Mouse (Mus musculus) naive thymus-derived CD4-positive, alpha-beta T cell, adult 2 months (primary cell): ENCODE results near the gene Gm4846.
"Not testable (repeated sequence)": the region's sequence is repeated elsewhere in the genome, so short reads cannot be mapped to it uniquely, and the experiment has no call there.

Source experiments
- DNase-seq: peaks from one replicate; pipeline ENCODE4 v3.0.0-alpha.2; 2011; ENCODE audit warnings: low read depth

The Gm4846 gene

DNA sequence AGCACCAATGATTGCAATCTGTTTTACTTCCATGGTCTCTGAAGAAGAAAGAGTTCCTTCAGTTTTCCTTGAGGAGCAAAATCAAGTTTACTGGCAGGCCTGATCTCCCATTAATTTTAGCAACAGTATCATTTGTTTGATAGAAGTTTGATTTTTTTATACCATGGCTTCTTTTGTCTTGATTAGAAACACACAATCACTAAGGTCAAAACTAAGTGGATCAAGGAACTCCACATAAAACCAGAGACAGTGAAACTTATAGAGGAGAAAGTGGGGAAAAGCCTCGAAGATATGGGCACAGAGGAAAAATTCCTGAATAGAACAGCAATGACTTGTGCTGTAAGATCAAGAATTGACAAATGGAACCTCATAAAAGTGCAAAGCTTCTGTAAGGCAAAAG lies at the start of gene Gm4846:
Gene Gm4846, minus strand, starts transcription at position 101 of the 400 bp plus-strand sequence.
- DNase-seq, result not testable (repeated sequence)

DNA sequence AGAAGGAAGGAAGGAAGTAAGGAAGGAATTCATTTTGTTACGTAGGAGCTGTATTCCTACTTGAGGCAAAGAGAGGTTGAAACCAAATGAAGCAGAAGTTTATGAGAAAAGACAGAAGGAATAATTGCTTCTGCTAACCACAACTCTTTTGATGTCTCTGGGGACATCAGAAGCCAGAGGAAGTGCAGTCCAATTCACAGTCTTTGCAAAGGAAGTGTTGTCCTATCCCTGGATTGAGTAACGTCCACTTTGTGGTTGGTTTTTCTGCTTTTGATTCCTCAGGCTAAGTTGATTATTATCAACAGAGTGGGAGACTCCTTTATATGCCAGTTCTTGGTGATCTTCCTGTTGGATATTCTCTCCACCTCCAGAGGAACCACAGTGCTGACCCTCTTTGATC lies 34.1 kb upstream of the Gm4846 start:
- DNase-seq, result not testable (repeated sequence)

DNA sequence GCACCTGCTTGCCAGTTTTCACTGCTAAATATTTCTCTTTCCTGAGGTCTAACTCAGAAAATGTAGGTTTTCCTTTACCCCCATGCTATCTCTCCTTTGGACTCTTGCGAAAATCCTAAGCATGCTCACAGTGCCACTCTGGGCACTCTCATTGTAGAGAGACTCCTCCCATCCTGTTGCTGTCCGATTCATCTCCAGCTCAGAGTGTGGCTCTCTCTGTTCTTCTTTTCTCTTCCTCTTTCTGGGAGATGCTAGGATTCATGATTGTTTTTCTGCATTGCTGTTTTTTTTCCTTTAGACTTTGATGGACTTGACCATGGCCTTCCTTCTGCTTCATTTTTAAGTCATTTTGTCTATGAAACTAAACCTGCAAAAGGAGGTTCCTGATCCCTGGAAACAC lies 27.3 kb upstream of the Gm4846 start:
- DNase-seq, result not testable (repeated sequence)

DNA sequence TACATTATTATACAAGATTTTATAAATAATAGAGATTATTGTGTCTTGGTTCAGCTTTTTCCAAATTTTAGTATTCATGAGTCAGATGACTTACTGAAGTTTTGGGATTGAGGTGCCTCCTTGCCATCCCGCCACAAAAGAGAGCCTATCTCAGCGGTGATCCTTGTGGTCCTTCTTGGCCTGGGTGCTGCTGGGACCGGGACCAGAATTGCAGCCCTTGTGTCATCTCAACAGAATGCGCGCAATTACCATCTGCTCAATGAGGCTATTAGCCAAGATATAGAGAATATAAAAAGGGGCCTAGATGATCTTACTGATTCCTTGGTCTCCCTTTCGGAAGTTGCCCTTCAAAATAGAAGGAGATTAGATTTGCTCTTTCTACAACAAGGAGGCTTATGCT lies 22.2 kb upstream of the Gm4846 start:
- DNase-seq, result not testable (repeated sequence)

DNA sequence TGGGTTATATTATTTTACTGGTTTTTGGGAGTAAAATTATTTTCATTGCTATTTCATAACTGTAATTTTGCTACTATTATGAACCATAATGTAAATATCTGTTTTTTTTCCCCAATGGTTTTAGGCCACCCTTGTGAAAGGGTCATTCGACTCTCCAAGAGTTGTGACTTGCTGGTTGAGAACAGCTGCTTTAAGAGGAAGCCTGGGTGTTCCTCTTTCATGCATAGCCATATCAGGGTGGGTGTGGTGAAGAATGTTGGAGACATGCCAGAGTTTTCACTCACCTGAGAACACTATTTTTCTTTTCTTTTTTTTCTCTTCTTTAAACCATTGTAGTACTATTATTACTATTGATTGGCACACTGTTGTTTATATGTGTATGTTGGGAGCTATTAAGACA lies 19.2 kb upstream of the Gm4846 start:
- no peak for DNase-seq

DNA sequence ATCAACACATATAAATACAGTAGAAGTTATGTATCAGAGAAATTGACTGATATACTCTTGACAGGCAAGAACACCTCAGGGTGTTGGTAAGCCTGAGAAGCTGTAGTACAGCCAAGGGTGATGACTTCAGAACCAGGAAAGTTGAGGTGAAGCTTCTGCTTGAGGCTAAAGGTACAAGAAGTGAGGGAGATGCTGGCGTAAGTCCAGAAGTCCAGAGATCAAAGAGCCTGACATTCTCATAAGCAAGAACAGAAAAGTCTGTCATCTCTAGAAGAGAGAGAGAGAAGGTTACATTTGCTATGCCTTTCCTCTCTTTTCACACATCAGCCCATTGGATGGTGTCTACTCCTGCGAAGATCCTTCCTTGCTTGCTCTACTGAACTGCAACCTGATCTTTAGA lies 6.8 kb upstream of the Gm4846 start:
- DNase-seq, result not testable (repeated sequence)

DNA sequence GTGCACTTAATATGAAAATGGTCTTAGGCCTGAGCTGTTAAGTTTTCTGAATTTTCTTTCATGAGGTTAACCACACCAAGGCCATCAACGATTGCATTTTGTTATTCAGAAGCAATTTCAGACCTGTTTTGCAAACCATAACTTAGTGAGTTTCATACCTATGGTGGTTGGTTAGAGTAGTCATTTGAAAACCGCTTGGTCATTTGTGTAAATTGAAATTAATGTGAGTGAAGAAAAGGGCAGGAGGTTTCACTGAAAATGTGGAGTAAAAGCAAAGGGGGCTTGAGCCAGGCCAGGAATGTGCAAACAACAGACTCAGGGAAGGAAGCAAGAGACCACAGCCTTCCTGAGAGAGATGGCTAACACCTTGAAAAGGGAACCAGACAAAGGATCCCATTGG lies 17.9 kb downstream of the Gm4846 start:
- DNase-seq, result no peak

DNA sequence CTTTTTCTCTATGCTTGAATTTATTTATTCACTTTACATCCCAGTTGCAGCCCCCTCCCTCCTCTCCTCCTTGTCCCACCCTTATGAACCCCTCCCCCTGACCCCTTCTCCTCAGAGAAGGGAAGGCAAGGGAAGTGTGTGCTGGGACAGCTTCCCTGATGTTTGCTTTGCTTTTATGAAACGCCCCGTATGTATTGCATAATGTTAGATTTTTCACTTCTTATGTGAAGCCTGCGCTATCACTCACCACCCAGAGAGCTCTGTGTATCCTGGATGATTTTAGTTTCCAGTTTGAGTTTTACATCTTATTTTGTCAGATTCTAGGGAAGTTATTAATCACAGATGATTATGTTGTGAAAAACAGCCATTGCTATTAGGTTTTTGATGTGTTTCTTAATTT lies 30.2 kb downstream of the Gm4846 start:
- DNase-seq, result no peak

DNA sequence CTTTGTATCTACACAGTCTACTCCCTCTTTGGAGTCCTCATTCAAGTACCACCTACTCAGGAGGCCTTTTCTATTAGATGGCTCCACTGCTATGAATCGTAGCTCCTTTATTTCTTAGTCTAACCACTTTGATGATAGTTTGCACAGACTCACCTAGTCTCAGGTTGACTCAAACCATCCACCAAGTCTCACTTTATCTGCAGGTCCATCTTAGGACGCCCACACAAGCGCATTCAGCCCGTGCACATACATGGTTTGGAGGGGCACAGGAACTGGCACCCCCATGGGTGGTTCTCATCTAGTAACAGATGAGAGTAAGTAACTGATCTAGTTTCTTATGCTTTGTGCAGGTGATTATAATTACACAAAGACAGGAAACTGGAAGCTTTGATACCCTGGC lies 34.8 kb downstream of the Gm4846 start:
- DNase-seq, result no peak

DNA sequence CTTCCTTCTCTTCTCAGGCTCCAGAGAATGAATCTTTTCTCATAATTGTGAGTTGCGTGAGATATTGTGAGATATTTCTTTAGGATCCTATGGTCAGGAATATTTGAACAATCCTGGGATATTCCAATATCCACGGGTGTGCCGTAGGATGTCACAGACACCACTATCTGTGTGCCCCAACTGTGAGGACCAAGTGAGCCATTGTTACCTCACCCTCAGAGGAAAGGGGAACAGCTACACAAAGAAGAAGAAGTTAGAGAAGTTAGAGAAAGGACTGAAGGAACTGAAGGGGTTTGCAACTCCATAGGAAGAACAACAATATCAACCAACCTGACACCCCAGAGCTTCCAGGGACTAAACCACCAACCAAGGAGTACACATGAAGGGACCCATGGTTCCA lies 55.4 kb downstream of the Gm4846 start:
- DNase-seq, result no peak

DNA sequence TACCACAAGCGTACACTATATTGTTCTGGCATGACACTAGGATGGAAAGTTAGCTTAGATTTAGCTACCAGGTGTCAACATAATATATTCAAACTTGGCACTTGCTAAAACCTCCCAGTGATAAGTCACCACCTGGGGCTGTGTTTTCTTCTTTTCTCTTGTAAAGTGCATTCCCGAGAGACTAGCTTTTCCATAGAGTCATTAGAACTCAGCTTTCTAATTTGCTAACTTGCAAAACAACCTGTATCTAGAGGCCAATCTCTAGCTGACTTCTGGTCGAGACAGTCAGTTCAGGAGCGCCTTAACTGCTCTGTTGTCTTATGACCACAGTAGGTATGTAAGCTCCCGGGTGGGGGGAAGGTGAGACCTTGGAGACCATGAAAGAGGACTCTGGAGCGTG lies 58.0 kb downstream of the Gm4846 start:
- DNase-seq, result no peak
